Mouse (Mus musculus): Measurements from ENCODE around the gene En1. TPM values are rescaled to one million over a fixed set of nuclear protein-coding genes. Genes with fewer than 3 reads are reported as not detected.
A peak's percentile ranks its signal among the peaks of the same experiment; 100 is the strongest.

Gene En1
- total RNA-seq, 1 experiment, result 1.2 TPM

DNA sequence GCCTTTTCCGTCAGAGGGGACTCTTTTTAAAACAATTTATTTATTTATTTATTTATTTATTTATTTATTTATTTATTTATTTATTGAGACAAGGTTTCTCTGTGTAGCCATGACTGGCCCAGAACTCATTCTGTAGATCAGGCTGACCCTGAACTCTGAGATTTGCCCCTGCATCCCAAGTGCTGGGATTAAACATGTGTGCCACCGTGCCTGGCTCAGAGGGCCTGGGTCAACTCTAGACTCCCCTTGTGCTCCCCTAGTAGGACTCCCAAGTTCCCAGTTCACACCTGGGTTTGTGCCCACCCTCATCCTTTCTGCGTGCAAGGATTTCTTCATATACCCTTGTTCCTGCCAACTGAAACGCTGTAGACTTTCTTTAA lies 25.4 kb downstream of the En1 start:
- H3K9me3 ChIP-seq (ENCODE audit: control insufficient read depth, insufficient read depth, low read depth, low read length), result no peaks in the 10 kb centered on the region
- H3K36me3 ChIP-seq (ENCODE audit: control insufficient read depth, insufficient read depth, low read length, poor library complexity, severe bottlenecking), result no peaks in the 10 kb centered on the region
- H3K4me3 ChIP-seq (ENCODE audit: insufficient read depth in 1 of 2, low read depth in 1 of 2, low read length in 2 of 2, poor library complexity in 1 of 2, severe bottlenecking in 1 of 2), result no peak overlapping the region
- TF ChIP-seq CHD2 (IDR thresholded peaks at IDR 0.05; ENCODE audit: low read depth, low read length), result no peak
- TF ChIP-seq ZNF384 (IDR thresholded peaks at IDR 0.05; ENCODE audit: low read depth, low read length), result no peak
- no peak for TF ChIP-seq HCFC1 (IDR thresholded peaks at IDR 0.05; ENCODE audit: borderline replicate concordance, insufficient read depth, low read length)
- TF ChIP-seq ZC3H11A (IDR thresholded peaks at IDR 0.05; ENCODE audit: borderline replicate concordance, low read depth, low read length), result no peak
- TF ChIP-seq MAFK (IDR thresholded peaks at IDR 0.05; ENCODE audit: insufficient read depth, low read depth, low read length), result no peak
- no peak for DNase-seq (ENCODE audit: low read depth, low spot score)
- H3K4me1 ChIP-seq (ENCODE audit: control insufficient read depth in 2 of 2, insufficient read depth in 2 of 2, low read length in 2 of 2, poor library complexity in 1 of 2), result no peaks in the 10 kb centered on the region
- no peak overlapping the region for H3K27ac ChIP-seq (ENCODE audit: insufficient read depth, low read depth, low read length, poor library complexity, severe bottlenecking)
- no peak overlapping the region for H3K9ac ChIP-seq (ENCODE audit: insufficient read depth, low read depth, low read length, poor library complexity, severe bottlenecking)
- in situ Hi-C loops (cut with MboI; ENCODE audit: low sequenced_read_pairs in 2 of 2, unreplicated experiment in 2 of 2), result no loop called here

DNA sequence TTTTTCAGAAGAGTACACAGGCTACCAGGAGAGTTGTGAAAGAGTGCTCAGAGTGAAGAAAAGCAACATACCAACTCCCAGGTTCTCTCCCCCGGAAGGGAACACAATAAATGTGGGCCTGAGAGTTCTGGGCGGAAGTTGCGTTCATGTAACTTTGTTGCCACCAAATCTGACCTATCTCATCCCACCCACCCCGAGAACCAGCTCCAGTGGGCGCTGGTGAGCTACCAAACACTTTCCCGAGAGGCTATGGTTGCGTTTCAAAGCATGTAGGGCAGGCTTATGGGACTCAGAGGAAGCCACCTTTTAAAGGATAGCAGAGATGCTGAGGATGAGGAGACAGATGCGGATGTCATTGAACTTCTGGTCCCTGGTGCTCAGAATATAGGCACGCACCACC lies 26.6 kb downstream of the En1 start:
- in situ Hi-C loops (cut with MboI; ENCODE audit: low sequenced_read_pairs in 2 of 2, unreplicated experiment in 2 of 2), result no loop called here
- no peak for DNase-seq (ENCODE audit: low read depth, low spot score)
- TF ChIP-seq ZNF384 (IDR thresholded peaks at IDR 0.05; ENCODE audit: low read depth, low read length) (no peak), HCFC1 (IDR thresholded peaks at IDR 0.05; ENCODE audit: borderline replicate concordance, insufficient read depth, low read length) (no peak), CHD2 (IDR thresholded peaks at IDR 0.05; ENCODE audit: low read depth, low read length) (no peak), ZC3H11A (IDR thresholded peaks at IDR 0.05; ENCODE audit: borderline replicate concordance, low read depth, low read length) (no peak), MAFK (IDR thresholded peaks at IDR 0.05; ENCODE audit: insufficient read depth, low read depth, low read length) (no peak)

DNA sequence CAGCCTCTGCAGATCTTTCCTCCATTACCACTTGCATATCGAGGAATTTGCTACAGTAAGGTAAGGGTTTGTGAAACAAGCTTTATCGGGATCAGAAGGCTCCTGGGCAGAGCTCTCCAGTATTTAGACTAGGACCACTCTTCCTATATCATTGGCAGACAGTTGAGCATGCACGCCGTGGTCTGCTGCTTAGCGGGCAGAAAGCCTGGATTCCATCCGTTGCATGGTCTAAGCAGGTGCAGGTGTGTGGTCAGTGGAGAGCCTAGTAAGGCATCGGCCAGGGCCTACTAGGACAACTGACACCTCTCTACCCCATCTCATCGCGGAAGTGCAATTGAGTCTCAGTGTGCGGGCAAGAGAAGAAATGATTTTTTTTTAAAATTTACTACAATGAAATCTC lies 41.2 kb downstream of the En1 start:
- in situ Hi-C loops (cut with MboI; ENCODE audit: low sequenced_read_pairs in 2 of 2, unreplicated experiment in 2 of 2), result no loop called here
- Histone ChIP-seq H3K4me1 (ENCODE audit: control insufficient read depth in 2 of 2, insufficient read depth in 2 of 2, low read length in 2 of 2, poor library complexity in 1 of 2) (peaks cover 0 to 18% of the 10 kb centered on the region in 2 experiments; a peak in 3 of 4 replicates), H3K9me3 (ENCODE audit: control insufficient read depth, insufficient read depth, low read depth, low read length) (no peaks in the 10 kb centered on the region), H3K36me3 (ENCODE audit: control insufficient read depth, insufficient read depth, low read length, poor library complexity, severe bottlenecking) (no peaks in the 10 kb centered on the region), H3K9ac (ENCODE audit: insufficient read depth, low read depth, low read length, poor library complexity, severe bottlenecking) (no peak overlapping the region), H3K27ac (ENCODE audit: insufficient read depth, low read depth, low read length, poor library complexity, severe bottlenecking) (peak overlapping the region; percentile 50; the same call in 1 of the 2 replicates), H3K4me3 (ENCODE audit: insufficient read depth in 1 of 2, low read depth in 1 of 2, low read length in 2 of 2, poor library complexity in 1 of 2, severe bottlenecking in 1 of 2) (no peak overlapping the region)
- DNase-seq (ENCODE audit: low read depth, low spot score), result no peak
- TF ChIP-seq CHD2 (IDR thresholded peaks at IDR 0.05; ENCODE audit: low read depth, low read length), result no peak

More for the DNA sequence above, 26.6 kb downstream of the En1 start:
- no peaks in the 10 kb centered on the region for H3K4me1 ChIP-seq (ENCODE audit: control insufficient read depth in 2 of 2, insufficient read depth in 2 of 2, low read length in 2 of 2, poor library complexity in 1 of 2)
- no peak overlapping the region for H3K4me3 ChIP-seq (ENCODE audit: insufficient read depth in 1 of 2, low read depth in 1 of 2, low read length in 2 of 2, poor library complexity in 1 of 2, severe bottlenecking in 1 of 2)
- no peaks in the 10 kb centered on the region for H3K36me3 ChIP-seq (ENCODE audit: control insufficient read depth, insufficient read depth, low read length, poor library complexity, severe bottlenecking)
- no peaks in the 10 kb centered on the region for H3K9me3 ChIP-seq (ENCODE audit: control insufficient read depth, insufficient read depth, low read depth, low read length)
- no peak overlapping the region for H3K27ac ChIP-seq (ENCODE audit: insufficient read depth, low read depth, low read length, poor library complexity, severe bottlenecking)
- no peak overlapping the region for H3K9ac ChIP-seq (ENCODE audit: insufficient read depth, low read depth, low read length, poor library complexity, severe bottlenecking)

DNA sequence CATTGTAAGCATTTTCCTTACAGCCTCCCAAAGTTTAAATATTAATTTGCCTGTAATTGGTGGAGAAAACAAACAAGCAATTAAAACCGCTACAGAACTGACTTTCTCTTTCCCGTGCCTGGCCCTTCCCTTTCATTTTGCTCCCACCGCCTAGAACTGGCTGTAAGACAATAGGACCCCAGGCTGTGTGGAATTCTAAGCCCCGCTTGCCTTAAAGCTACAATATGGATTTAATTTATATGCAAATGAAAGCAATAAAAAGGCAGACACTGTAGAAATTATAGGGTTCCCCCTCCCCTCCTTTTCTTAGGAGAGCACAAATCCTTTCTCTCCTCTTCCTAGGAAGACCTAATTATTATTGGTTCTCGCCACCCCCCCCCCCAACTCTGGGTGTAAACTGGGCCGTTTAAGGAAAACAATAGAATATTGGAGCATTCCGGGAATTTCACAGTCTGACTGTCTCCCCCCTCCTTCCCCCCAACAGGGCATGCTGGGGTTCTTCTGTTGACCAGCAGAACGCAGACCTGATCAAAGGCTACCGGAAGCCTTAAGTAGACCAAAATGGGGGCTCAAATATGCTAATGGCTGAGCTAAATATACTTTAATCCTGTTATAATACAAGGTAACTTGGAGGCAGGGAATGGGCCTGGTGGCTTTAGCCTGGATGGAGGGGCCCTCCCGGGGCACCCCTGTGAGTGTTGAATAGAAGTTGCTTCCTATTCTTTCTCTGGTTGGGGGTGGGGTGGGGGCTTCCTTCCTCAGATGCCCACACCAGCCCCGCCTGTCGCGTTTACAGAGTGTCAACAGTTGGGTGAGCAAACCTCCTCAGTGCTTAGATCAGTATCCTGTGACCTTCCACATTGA lies 41.9 kb downstream of the En1 start:
- Histone ChIP-seq H3K36me3 (ENCODE audit: control insufficient read depth, insufficient read depth, low read length, poor library complexity, severe bottlenecking) (no peaks in the 10 kb centered on the region), H3K4me3 (ENCODE audit: insufficient read depth in 1 of 2, low read depth in 1 of 2, low read length in 2 of 2, poor library complexity in 1 of 2, severe bottlenecking in 1 of 2) (no peak overlapping the region), H3K9me3 (ENCODE audit: control insufficient read depth, insufficient read depth, low read depth, low read length) (no peaks in the 10 kb centered on the region), H3K9ac (ENCODE audit: insufficient read depth, low read depth, low read length, poor library complexity, severe bottlenecking) (no peak overlapping the region), H3K4me1 (ENCODE audit: control insufficient read depth in 2 of 2, insufficient read depth in 2 of 2, low read length in 2 of 2, poor library complexity in 1 of 2) (peaks cover 0 to 18% of the 10 kb centered on the region in 2 experiments; a peak in 3 of 4 replicates), H3K27ac (ENCODE audit: insufficient read depth, low read depth, low read length, poor library complexity, severe bottlenecking) (peak overlapping the region; percentile 42; the same call in 1 of the 2 replicates)
- TF ChIP-seq HCFC1 (IDR thresholded peaks at IDR 0.05; ENCODE audit: borderline replicate concordance, insufficient read depth, low read length) (no peak), ZNF384 (IDR thresholded peaks at IDR 0.05; ENCODE audit: low read depth, low read length) (no peak), CHD2 (IDR thresholded peaks at IDR 0.05; ENCODE audit: low read depth, low read length) (no peak), MAFK (IDR thresholded peaks at IDR 0.05; ENCODE audit: insufficient read depth, low read depth, low read length) (no peak), ZC3H11A (IDR thresholded peaks at IDR 0.05; ENCODE audit: borderline replicate concordance, low read depth, low read length) (no peak)
- in situ Hi-C loops (cut with MboI; ENCODE audit: low sequenced_read_pairs in 2 of 2, unreplicated experiment in 2 of 2), result no loop called here
- no peak for DNase-seq (ENCODE audit: low read depth, low spot score)
